Mouse (Mus musculus) thymus, adult 2 months (tissue): ENCODE measurements around the gene Hacl1.

Source experiments
- CTCF ChIP-seq: fragments of 200-500 bp; IDR thresholded peaks from 2 replicates; pipeline ENCODE4 v1.5.1; 2012; ENCODE audit warnings: mild to moderate bottlenecking, control low read depth, low read length, moderate library complexity, borderline replicate concordance; ENCODE audit not compliant: control insufficient read depth, poor library complexity, insufficient read depth; ENCODE audit errors: extremely low read depth
- POLR2A ChIP-seq: fragments of 200-500 bp; IDR thresholded peaks from 2 replicates; pipeline ENCODE4 v1.6.1; 2012; ENCODE audit warnings: mild to moderate bottlenecking, low read length, control low read depth, moderate library complexity; ENCODE audit not compliant: control insufficient read depth, poor library complexity, insufficient read depth; ENCODE audit errors: extremely low read depth

GRCm38 (mm10) chr14:31611986-31612385 lies 29.1 kb downstream of the Hacl1 start:
- TF ChIP-seq CTCF (no peak), POLR2A (no peak)
